Mouse (Mus musculus): ENCODE results near the gene Dclk2.

DNA sequence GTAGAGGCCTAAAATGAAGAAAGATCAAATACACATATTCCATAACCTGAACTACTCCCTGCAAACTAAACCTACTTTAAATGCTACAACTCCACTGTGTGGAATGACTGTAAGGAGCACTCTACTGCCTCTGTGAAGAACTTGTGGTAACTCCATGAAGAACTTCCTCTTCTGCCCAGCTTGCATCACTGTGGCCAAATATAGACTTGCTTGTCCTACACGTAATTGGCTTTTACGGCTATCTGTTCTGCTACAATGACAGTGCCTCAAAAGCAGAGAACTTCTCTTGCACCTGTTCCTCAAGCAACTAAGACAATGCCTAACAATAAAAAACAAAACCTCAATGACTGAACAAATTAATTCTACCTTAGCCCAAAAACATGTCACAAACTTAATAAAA, 26.2 kb downstream of the Dclk2 start:
- no peak for TF ChIP-seq CTCF (IDR thresholded peaks at IDR 0.05; ENCODE audit: low read depth)
- TF ChIP-seq EP300 (IDR thresholded peaks at IDR 0.05; ENCODE audit: low read depth) = no peak

Data from heart, postnatal 0 days (tissue).